Mouse (Mus musculus) heart, postnatal 4 days (tissue): ENCODE data around the gene Bmpr2. TPM values are rescaled to one million over a fixed set of nuclear protein-coding genes. Genes with fewer than 3 reads are reported as not detected.
A peak's percentile ranks its signal among the peaks of the same experiment; 100 is the strongest.
"Not testable (repeated sequence)": the region's sequence is repeated elsewhere in the genome, so short reads cannot be mapped to it uniquely, and the experiment has no call there.

Experiments
- DNase-seq: peaks from one replicate; pipeline ENCODE4 v3.0.0; 2021
- total RNA-seq, 2 experiments: library from RNA; stranded (reverse); gene quantifications; 2 replicates each; pipeline ENCODE4 v1.2.3; 2021

The Bmpr2 gene
- 10 to 100 TPM; 53.1 TPM for total RNA-seq

GRCm38 (mm10) chr1:59763164-59763768 is at the start of gene Bmpr2:
Gene Bmpr2, plus strand, starts transcription at chr1:59763400.
- DNase-seq, result peak; percentile 92

- peak; percentile 22 for DNase-seq
These were observed 43.3 kb upstream of the Bmpr2 start for GRCm38 (mm10) chr1:59719900-59720299.

GRCm38 (mm10) chr1:59725661-59726060 is 37.5 kb upstream of the Bmpr2 start:
- DNase-seq, result peak; percentile 36

GRCm38 (mm10) chr1:59730106-59730505 is 33.1 kb upstream of the Bmpr2 start:
- peak; percentile 17 for DNase-seq

GRCm38 (mm10) chr1:59730737-59731136 is 32.5 kb upstream of the Bmpr2 start:
- no peak for DNase-seq

- DNase-seq, result peak; percentile 12
These were observed 29.1 kb upstream of the Bmpr2 start for GRCm38 (mm10) chr1:59734076-59734475.

GRCm38 (mm10) chr1:59738768-59739414 is 24.3 kb upstream of the Bmpr2 start:
- no peak for DNase-seq

GRCm38 (mm10) chr1:59739577-59740354 is 23.4 kb upstream of the Bmpr2 start:
- DNase-seq, result peak; percentile 16

GRCm38 (mm10) chr1:59749047-59749446 is 14.2 kb upstream of the Bmpr2 start:
- DNase-seq, result no peak

- not testable (repeated sequence) for DNase-seq
These were observed 13.5 kb upstream of the Bmpr2 start for GRCm38 (mm10) chr1:59749724-59750123.

- no peak for DNase-seq
These were observed 7.9 kb upstream of the Bmpr2 start for GRCm38 (mm10) chr1:59755298-59755697.

GRCm38 (mm10) chr1:59758325-59758724 is 4.9 kb upstream of the Bmpr2 start:
- no peak for DNase-seq

- DNase-seq, result peak; percentile 23
These were observed 992 bp upstream of the Bmpr2 start for GRCm38 (mm10) chr1:59762208-59762607.

GRCm38 (mm10) chr1:59762651-59763163 is 493 bp upstream of the Bmpr2 start:
- peak; percentile 59 for DNase-seq

GRCm38 (mm10) chr1:59763781-59764251 is 616 bp downstream of the Bmpr2 start:
- DNase-seq, result no peak

- DNase-seq, result peak; percentile 59
These were observed 1.3 kb downstream of the Bmpr2 start for GRCm38 (mm10) chr1:59764407-59764971.

- no peak for DNase-seq
These were observed 2.1 kb downstream of the Bmpr2 start for GRCm38 (mm10) chr1:59765279-59765678.

- DNase-seq, result no peak
These were observed 3.4 kb downstream of the Bmpr2 start for GRCm38 (mm10) chr1:59766626-59767025.

- no peak for DNase-seq
These were observed 8.7 kb downstream of the Bmpr2 start for GRCm38 (mm10) chr1:59771871-59772270.

- no peak for DNase-seq
These were observed 17.9 kb downstream of the Bmpr2 start for GRCm38 (mm10) chr1:59781080-59781479.

- DNase-seq, result no peak
These were observed 25.8 kb downstream of the Bmpr2 start for GRCm38 (mm10) chr1:59788975-59789374.

GRCm38 (mm10) chr1:59789741-59790140 is 26.5 kb downstream of the Bmpr2 start:
- DNase-seq, result peak; percentile 10

- peak; percentile 60 for DNase-seq
These were observed 32.1 kb downstream of the Bmpr2 start for GRCm38 (mm10) chr1:59795336-59795735.
